Mouse (Mus musculus) ES-E14 (cell line): ENCODE data around the gene Rapgef3. TPM values are rescaled to one million over a fixed set of nuclear protein-coding genes. Genes with fewer than 3 reads are reported as not detected.

Experiments used
- DNase-seq: peaks from one replicate; pipeline ENCODE4 v3.0.0-alpha.2; 2013; ENCODE audit warnings: low read depth, low spot score
- H3K27ac ChIP-seq: 2 replicates; pipeline ENCODE4 v1.5.1; 2012; ENCODE audit warnings: low read depth, mild to moderate bottlenecking, low read length, moderate library complexity, mixed read lengths; ENCODE audit not compliant: poor library complexity, insufficient read depth, severe bottlenecking
- H3K36me3 ChIP-seq: 2 replicates; pipeline ENCODE4 v1.6.1; 2012; ENCODE audit warnings: mild to moderate bottlenecking, low read length, moderate library complexity, mixed read lengths; ENCODE audit not compliant: control insufficient read depth, poor library complexity, insufficient read depth, severe bottlenecking
- H3K4me1 ChIP-seq, 2 experiments: fragments of 150-350 bp in 1 of 2; sonication (generic) in 1 of 2; 2 replicates each; pipeline ENCODE4 v1.6.1; 2012; ENCODE audit warnings: low read length in 2 of 2, mild to moderate bottlenecking in 1 of 2, mixed read lengths in 1 of 2; ENCODE audit not compliant: control insufficient read depth in 2 of 2, insufficient read depth in 2 of 2, poor library complexity in 1 of 2
- H3K4me3 ChIP-seq, 2 experiments: fragments of 150-350 bp in 1 of 2; sonication (generic) in 1 of 2; 2 replicates each; pipeline ENCODE4 v1.5.1; 2012; ENCODE audit warnings: low read length in 2 of 2, low read depth in 1 of 2, mild to moderate bottlenecking in 1 of 2, mixed read lengths in 1 of 2; ENCODE audit not compliant: insufficient read depth in 1 of 2, poor library complexity in 1 of 2, severe bottlenecking in 1 of 2
- H3K9ac ChIP-seq: 2 replicates; pipeline ENCODE4 v1.6.1; 2012; ENCODE audit warnings: low read depth, mild to moderate bottlenecking, low read length, mixed read lengths; ENCODE audit not compliant: poor library complexity, insufficient read depth, severe bottlenecking
- H3K9me3 ChIP-seq: fragments of 150-350 bp; sonication (generic); 2 replicates; pipeline ENCODE4 v1.6.1; 2012; ENCODE audit warnings: low read depth, mild to moderate bottlenecking, low read length; ENCODE audit not compliant: control insufficient read depth, insufficient read depth
- CHD2 ChIP-seq: IDR thresholded peaks from 2 replicates; pipeline ENCODE4 v1.6.1; 2014; ENCODE audit warnings: mild to moderate bottlenecking, low read depth, low read length, inconsistent platforms
- HCFC1 ChIP-seq: IDR thresholded peaks from 2 replicates; pipeline ENCODE4 v1.6.1; 2012; ENCODE audit warnings: low read length, inconsistent platforms, borderline replicate concordance; ENCODE audit not compliant: insufficient read depth
- MAFK ChIP-seq: IDR thresholded peaks from 2 replicates; pipeline ENCODE4 v1.6.1; 2014; ENCODE audit warnings: mild to moderate bottlenecking, low read depth, low read length, inconsistent platforms; ENCODE audit not compliant: insufficient read depth
- ZC3H11A ChIP-seq: IDR thresholded peaks from 2 replicates; pipeline ENCODE4 v1.6.1; 2012; ENCODE audit warnings: low read depth, mild to moderate bottlenecking, inconsistent platforms, low read length, borderline replicate concordance
- ZNF384 ChIP-seq: IDR thresholded peaks from 2 replicates; pipeline ENCODE4 v1.6.1; 2012; ENCODE audit warnings: low read depth, low read length, inconsistent platforms
- in situ Hi-C, 2 experiments: fragments of 600-800 bp; cut with MboI; formaldehyde crosslinking; loops; one replicate each; pipeline ENCODE4 v1.15.1; 2025; ENCODE audit warnings: low sequenced_read_pairs in 2 of 2, inconsistent platforms in 1 of 2; ENCODE audit not compliant: unreplicated experiment in 2 of 2
- total RNA-seq: library from RNA; depleted of rRNA; stranded (reverse); fragments of 300-350 nt; gene quantifications from 2 replicates; pipeline ENCODE4 v1.2.3, GENCODE M21; 2012

Gene Rapgef3
- total RNA-seq, 1 experiment, result 12.7 TPM

- H3K27ac ChIP-seq, result no peak overlapping the region
- in situ Hi-C loops, result no loop called here
- TF ChIP-seq HCFC1, result no peak
- TF ChIP-seq MAFK, result no peak
- no peak for TF ChIP-seq CHD2
- no peak for TF ChIP-seq ZC3H11A
- no peak for TF ChIP-seq ZNF384
- H3K9me3 ChIP-seq, result no peaks in the 10 kb centered on the region
- H3K9ac ChIP-seq, result no peak overlapping the region
- peaks cover 2 to 3% of the 10 kb centered on the region in 2 experiments; a peak in 2 of 4 replicates for H3K4me1 ChIP-seq
- no peak overlapping the region for H3K4me3 ChIP-seq
- no peaks in the 10 kb centered on the region for H3K36me3 ChIP-seq
- no peak for DNase-seq
These were observed 52.7 kb downstream of the Rapgef3 start for GRCm38 (mm10) chr15:97715083-97715482.

GRCm38 (mm10) chr15:97712546-97712945 lies 55.2 kb downstream of the Rapgef3 start:
- in situ Hi-C loops, result no loop called here
- H3K4me1 ChIP-seq, result peaks cover 2 to 3% of the 10 kb centered on the region in 2 experiments; a peak in 2 of 4 replicates
- TF ChIP-seq ZC3H11A, result no peak
- TF ChIP-seq MAFK, result no peak
- TF ChIP-seq CHD2, result no peak
- TF ChIP-seq HCFC1, result no peak
- TF ChIP-seq ZNF384, result no peak
- H3K9ac ChIP-seq, result no peak overlapping the region
- H3K9me3 ChIP-seq, result no peaks in the 10 kb centered on the region
- no peak overlapping the region for H3K4me3 ChIP-seq
- DNase-seq, result no peak
- H3K36me3 ChIP-seq, result no peaks in the 10 kb centered on the region
- no peak overlapping the region for H3K27ac ChIP-seq

- H3K9me3 ChIP-seq, result no peaks in the 10 kb centered on the region
- no peak overlapping the region for H3K9ac ChIP-seq
- no peaks in the 10 kb centered on the region for H3K36me3 ChIP-seq
- TF ChIP-seq HCFC1 (no peak), MAFK (no peak), CHD2 (no peak), ZC3H11A (no peak), ZNF384 (no peak)
- no peak overlapping the region for H3K4me3 ChIP-seq
- no peak overlapping the region for H3K27ac ChIP-seq
- DNase-seq, result no peak
- in situ Hi-C loops, result no loop called here
- H3K4me1 ChIP-seq, result peaks cover 3% of the 10 kb centered on the region in 2 experiments; a peak in 2 of 4 replicates
These were observed 56.9 kb downstream of the Rapgef3 start for GRCm38 (mm10) chr15:97710906-97711305.

- peak within 1 kb of the TSS; percentile 92 to 94 for H3K4me3 ChIP-seq
- no peak within 1 kb of the TSS for H3K27ac ChIP-seq
- DNase-seq, result peak; percentile 67
- H3K36me3 ChIP-seq, result peaks cover 13% of the 10 kb centered on the region
- peaks cover 2 to 3% of the 10 kb centered on the region in 2 experiments; a peak in 1 of 4 replicates for H3K4me1 ChIP-seq
- H3K9ac ChIP-seq, result peak within 1 kb of the TSS; percentile 93
- in situ Hi-C loops, result no loop called here
- no peaks in the 10 kb centered on the region for H3K9me3 ChIP-seq
- TF ChIP-seq ZC3H11A, result no peak
- TF ChIP-seq ZNF384, result no peak
These were observed 62.3 kb downstream of the Rapgef3 start, which contains the start of gene Rpap3 for GRCm38 (mm10) chr15:97705211-97706050. Gene Rpap3 (minus strand): TSS chr15:97705825.
